Mouse (Mus musculus): Measurements from ENCODE around the gene Hephl1.

Hephl1 gene

GRCm38 (mm10) chr9:15045740-15046139, 66.2 kb downstream of the Hephl1 start:
- no peak for DNase-seq

GRCm38 (mm10) chr9:15045084-15045669, 66.7 kb downstream of the Hephl1 start, which contains the start of gene Panx1:
Panx1 (minus strand) TSS chr9:15045478.
- peak; percentile 85 for DNase-seq

DNA sequence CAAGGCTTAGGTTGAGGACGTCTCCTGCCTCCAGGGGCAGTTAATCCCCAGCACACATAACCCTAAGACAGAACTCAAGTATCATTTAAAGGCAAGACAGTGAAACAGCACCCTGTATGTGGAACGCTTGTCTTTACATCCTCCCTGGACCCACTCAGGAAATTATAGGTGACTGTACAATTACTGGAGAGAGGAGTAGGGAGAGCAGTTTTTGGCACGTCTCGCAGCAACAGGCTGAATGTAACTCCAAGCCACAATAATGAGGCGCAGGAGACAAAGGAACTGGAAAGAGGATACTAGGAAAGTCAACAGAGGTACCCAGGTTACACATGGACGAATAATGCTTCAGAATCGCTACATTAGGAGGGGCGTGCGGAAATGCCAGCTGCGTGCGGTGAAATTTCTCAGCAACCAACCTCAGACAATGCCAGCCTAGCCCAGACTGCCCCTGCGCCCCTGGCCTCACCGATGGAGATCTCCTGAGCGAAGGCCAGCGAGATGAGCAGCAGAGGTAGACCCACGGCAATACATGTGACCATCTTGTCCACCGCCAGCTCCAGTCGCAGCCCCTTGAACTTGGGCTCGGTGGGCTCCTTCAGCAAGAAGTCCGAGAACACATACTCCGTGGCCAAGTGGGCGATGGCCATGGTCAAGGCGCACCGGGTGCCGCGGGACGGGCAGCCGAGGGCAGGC, 67.4 kb downstream of the Hephl1 start:
- DNase-seq: peak; percentile 52

GRCm38 (mm10) chr9:15041556-15041955, 70.4 kb downstream of the Hephl1 start:
- no peak for DNase-seq

DNA sequence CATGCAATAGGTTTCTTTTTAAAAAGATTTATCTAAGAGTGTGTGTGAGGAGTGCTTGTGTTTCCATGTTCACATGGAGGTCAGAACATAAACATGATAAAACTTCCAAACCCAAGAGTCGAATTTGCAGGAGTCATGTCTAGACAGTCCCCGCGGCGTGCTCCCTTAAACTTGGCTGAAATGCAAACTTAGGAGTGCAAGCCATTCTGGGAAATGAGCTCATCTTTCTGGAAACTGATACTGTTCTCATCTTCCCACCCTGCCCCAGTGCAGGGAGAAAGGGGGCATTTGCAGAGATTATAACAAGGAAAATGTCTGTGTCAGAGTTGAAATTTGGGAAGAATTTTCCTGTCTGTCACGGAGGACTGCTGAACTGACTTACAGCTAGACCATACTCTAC, 72.1 kb downstream of the Hephl1 start:
- no peak for DNase-seq

DNA sequence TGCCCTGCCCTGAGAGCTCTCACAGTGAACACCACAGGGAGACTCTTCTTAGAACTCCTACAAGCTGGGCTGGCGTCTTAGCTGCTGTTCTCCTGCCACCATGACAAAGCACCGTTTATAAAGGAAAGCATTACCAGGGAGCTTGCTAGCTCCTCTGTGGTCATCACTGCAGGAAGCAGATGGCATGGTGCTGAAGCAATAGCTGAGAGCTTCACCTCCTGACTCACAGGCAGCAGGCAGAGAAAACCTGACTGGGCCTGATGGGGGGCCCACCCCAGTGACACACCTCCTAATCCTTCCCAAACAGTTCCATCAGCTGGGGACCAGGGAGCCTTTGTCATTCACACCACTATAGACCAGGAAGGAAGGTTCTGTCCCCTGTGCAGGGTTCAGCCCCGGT, 74.2 kb downstream of the Hephl1 start:
- no peak for DNase-seq

GRCm38 (mm10) chr9:15037237-15037636, 74.7 kb downstream of the Hephl1 start:
- DNase-seq: no peak

- no peak for DNase-seq
Observed at GRCm38 (mm10) chr9:15036807-15037206, 75.1 kb downstream of the Hephl1 start.

DNA sequence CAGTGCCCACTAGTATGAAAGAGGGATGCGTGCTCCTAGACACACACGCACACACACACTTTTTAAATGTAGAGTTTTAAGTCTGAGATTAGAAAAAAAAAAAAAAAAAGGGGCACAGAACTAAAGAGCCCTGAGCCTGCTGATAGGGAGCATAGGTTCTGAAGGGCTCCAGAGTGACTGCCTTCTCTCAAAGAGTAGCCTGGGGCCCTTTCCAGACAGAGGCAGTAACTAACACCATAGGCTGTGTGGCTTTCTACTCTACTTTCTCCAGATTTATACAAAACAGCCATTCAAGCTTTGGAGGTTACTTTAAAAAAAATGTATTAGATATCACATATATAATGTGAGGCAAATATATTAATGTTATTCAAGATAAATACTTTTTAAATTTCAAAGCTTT, 75.5 kb downstream of the Hephl1 start:
- DNase-seq: no peak

DNA sequence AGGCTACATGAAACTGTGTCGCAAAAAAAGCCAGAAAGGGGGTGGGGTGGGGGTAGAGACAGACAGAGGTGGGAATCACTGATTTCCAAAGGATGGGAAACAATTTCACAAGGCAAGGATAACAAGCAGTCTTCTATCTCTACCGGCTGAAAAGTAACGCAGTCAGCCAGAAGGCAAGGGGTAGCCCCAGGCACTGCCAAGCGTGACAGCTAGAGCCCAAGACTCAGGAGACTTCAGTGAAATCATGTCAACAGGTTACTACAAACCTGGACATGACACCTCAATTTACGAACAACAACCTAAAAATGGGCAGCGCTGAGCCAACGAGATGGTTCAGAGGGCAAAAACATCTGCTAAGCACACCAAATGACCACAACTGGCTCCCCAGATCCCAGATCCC, 75.9 kb downstream of the Hephl1 start:
- DNase-seq: no peak

GRCm38 (mm10) chr9:15034546-15035273, 77.2 kb downstream of the Hephl1 start:
- DNase-seq: peak; percentile 62

DNA sequence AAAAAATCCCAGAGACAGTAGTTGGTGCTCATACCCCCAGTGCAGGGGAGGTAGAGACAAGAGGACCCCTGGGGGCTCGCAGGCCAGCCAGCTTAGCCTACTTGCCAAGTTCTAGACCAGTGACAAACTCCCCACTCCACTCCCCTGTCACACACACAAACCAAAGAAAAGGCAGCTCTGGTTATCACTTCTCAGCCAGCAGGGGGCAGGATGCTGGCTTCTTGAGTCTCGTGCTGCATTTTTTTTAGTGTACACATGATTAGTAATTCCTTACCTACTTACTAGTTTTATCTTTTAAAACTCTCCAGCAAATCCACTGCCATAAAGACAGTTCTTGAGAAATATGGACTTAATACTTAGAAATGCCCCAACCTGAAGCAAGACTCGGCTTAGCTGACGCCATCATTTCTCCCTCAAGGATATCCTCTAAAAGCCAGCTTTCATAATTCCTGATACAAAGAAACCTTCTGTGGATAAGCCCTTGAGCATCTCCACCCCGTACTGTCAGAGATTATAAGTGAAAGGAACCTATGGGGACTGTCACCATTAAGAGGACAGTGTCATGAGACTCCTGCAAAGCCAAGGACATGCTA, 78.2 kb downstream of the Hephl1 start:
- peak; percentile 69 for DNase-seq

DNA sequence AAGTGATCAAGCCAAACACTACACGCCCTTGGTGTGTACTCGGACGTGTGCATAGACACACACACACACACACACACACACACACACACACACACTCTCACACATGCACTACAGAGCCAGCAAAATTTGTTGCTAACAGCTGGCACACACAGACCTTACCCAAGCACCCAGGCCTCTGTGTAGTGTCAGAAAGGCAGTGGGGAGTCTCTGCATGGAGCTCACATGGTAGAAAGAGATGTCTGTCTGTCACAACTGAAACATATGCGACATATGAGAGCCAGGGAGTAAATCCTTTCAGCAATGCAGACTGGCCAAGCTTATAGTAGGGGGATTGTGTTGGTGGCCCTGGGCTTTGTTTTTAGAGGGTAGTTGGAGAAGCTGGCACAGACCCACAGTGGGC, 79.1 kb downstream of the Hephl1 start:
- DNase-seq: no peak

GRCm38 (mm10) chr9:15030771-15031170, 81.1 kb downstream of the Hephl1 start:
- no peak for DNase-seq

DNA sequence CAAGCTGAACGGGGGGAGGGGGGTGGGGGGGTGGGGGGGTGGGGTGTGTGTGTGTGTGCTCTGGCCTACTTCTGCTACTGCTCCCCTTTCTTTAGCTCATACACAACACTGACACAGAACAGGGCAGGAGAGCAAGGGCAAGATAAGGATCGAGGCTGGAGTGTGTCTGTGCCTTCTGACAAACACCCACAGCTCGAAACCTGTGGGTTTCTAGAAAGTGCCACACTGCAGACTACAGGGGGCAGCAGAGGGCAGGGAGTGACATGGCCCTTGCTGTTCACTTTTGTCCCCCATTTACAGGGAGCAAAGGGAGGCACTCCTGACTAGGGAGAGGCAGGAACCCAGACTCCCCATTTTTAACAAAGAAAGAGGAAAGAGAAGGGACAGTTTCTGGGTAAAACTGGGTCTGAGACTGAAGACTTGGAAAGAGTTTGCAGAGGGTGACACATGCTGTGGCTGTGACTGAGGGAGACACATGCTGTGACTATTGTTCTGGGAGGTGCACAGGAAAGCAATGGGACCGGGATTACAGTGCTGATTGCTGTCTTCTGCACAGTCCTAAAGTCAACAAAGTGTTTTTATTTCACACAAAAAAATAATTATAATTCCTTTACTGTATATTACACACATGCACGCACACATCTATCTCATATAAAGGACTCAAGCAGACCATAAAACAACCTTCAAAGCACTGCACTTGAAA, 82.7 kb downstream of the Hephl1 start:
- peak; percentile 89 for DNase-seq

DNA sequence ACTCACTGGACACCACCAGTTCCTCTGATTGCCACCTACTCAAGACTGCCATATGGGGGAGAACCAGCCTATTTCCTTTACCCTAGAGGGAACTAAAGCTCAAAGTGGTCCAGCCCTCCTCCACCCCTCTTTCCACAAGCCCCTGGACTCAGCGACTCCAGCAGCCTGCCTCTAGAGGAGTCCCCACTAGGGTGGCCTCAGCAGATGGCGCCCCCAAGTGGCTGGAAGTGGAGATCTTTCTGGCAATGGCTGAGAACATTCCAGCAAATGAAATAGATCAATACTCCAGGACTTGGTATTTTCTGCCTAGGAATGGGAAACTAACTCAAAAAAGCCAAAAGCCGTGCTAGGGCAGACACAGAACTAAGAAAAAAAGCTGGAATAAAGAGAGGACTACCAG, 84.2 kb downstream of the Hephl1 start:
- peak; percentile 75 for DNase-seq

GRCm38 (mm10) chr9:15023049-15023448, 88.9 kb downstream of the Hephl1 start:
- no peak for DNase-seq

DNA sequence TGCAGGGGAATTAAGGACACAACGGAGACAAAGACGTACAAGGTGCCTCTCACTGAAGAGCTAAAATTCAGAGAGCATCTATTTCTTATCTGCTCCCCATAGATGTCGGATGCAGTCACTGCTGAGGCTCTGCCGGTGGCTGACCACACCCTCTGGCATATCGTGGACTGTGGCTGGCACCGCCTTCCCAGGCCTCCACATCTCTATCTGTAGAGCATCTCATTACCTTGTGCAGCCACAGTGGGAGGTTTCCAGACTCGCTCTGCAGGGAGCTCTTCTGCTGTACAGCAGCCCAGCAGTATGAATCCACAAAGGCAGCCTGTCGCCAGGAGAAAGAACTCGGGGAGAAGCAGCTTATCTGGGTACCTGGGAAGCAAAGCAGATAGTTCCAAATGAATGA, 90.8 kb downstream of the Hephl1 start:
- DNase-seq: no peak

GRCm38 (mm10) chr9:15020561-15021080, 91.3 kb downstream of the Hephl1 start:
- no peak for DNase-seq

DNA sequence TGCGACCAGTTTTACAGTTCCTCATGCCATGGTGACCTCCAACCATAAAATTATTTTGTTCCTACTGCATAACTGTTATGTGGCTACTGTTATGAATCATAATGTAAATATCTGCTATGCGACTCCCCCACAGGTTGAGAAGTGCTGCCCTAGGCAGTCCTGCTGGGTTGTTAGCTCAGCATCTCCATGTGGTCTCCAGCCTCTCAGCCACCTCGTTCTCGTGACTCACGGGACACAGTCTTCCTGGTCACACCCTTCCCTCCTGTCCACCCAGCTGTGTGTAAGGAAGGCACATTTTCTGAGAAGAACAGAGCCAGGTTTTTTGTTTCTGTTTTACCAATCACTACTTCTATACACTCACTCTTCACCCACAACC, 93.2 kb downstream of the Hephl1 start:
- DNase-seq: peak; percentile 37

DNA sequence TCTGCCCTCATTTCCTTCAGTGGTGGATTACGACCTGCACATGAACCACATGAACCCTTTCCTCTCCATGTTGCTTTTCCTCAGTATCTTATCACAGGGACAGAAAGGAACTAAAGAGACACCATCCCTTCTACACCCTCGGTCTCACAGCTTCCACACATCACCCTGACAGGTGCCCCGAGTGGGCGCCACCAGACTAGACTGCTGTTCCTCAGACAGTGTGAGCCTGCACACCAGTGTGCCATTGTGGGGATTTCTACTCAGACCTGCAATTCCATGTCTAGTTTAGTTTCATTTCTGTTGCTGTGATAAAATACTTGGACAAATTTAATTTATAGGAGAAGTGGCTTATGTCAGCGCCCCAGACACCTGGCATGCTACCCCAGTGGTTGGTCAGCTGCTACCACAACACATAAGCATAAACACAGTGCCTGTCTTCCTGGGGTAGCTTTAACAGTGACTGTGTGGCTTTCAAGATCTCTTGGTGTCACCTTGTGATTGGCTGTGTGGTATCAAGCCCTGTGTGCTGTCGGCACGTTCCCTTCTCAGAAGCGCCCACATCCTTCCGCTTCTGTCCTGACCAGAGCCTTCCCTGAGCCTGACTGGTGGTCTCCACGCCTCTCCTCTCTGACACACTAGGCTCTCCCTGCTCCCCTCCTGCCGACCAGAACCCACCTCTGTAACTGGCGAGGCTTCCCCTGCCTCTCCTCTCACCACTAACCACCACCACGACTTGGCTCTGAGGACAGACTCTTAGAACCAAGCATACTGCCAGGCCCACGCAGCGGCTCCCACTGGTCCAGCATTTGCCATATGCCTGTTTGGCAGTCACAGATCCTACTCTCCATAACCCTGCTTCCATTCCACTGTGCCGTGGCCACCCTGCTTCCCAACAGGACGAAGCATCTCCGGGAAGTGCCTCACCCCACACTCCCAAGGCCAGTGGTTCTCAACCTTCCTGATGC, 93.8 kb downstream of the Hephl1 start:
- DNase-seq: peak; percentile 72

Measured in thymus, postnatal 4 days (tissue).